ENCODE assay signal across 8 mouse cellular contexts in genomic region chr2:92529670-92530322, GRCm38 (mm10).
A peak's percentile ranks its signal among the peaks of the same experiment; 100 is the strongest.
DNase-seq lines count a peak whose midpoint lies in the region; ATAC-seq and TF ChIP-seq lines count a peak whose summit lies in the region.

No protein-coding gene starts in this region.

- no peak for ATAC-seq in kidney, embryonic 15.5 days (replicated peaks; ENCODE audit: low FRiP score)
- no peak for ATAC-seq in embryonic facial prominence, embryonic 13.5 days (ENCODE audit: insufficient number of reproducible peaks, insufficient read depth, low FRiP score, low TSS enrichment, low read depth)
- peak; percentile 61 for ATAC-seq in hindbrain, embryonic 16.5 days
- 0 out of 2 replicates have a peak, but pooled peaks have one; percentile 28 for ATAC-seq in midbrain, postnatal 0 days (ENCODE audit: low FRiP score)
- no peak for ATAC-seq in activated CD4-positive, CD25-positive, alpha-beta regulatory T cell, adult 4 months

- peak overlapping the region; percentile 82 for H3K4me2 ChIP-seq in kidney, embryonic 15.5 days
- peak overlapping the region; percentile 82 for H3K4me2 ChIP-seq in embryonic facial prominence, embryonic 13.5 days
- H3K4me2 ChIP-seq in hindbrain, embryonic 16.5 days (ENCODE audit: low read length), result peak overlapping the region; percentile 82
- H3K4me2 ChIP-seq in midbrain, postnatal 0 days (ENCODE audit: low read depth, low read length, poor library complexity, severe bottlenecking), result peak overlapping the region; percentile 73

- no peaks in the 10 kb centered on the region for H3K9me3 ChIP-seq in kidney, embryonic 15.5 days (replicated peaks)
- no peaks in the 10 kb centered on the region for H3K9me3 ChIP-seq in embryonic facial prominence, embryonic 13.5 days
- no peaks in the 10 kb centered on the region for H3K9me3 ChIP-seq in hindbrain, embryonic 16.5 days (ENCODE audit: control insufficient read depth, low read length)
- no peaks in the 10 kb centered on the region for H3K9me3 ChIP-seq in midbrain, postnatal 0 days (ENCODE audit: low read length)

- no peak for DNase-seq in kidney, postnatal 36 days
- peak; percentile 18 for DNase-seq in midbrain, postnatal 0 days (ENCODE audit: low spot score)
- DNase-seq in urinary bladder, postnatal 10 days (ENCODE audit: low spot score), result no peak
- DNase-seq in c-Kit-positive CD71-positive TER-119-positive erythroid progenitor cells, embryonic 14.5 days (ENCODE audit: low spot score), result no peak

- H3K9ac ChIP-seq in kidney, embryonic 15.5 days, result peak overlapping the region; percentile 65; the same call in 1 of the 2 replicates
- H3K9ac ChIP-seq in embryonic facial prominence, embryonic 13.5 days, result peak overlapping the region; percentile 71
- H3K9ac ChIP-seq in hindbrain, embryonic 16.5 days (ENCODE audit: low read depth, low read length), result peak overlapping the region; percentile 60
- H3K9ac ChIP-seq in midbrain, postnatal 0 days (replicated peaks; ENCODE audit: low read length, poor library complexity, severe bottlenecking), result peak overlapping the region; percentile 64; the same call in 1 of the 2 replicates

- no peaks in the 10 kb centered on the region for H3K36me3 ChIP-seq in kidney, embryonic 15.5 days
- no peaks in the 10 kb centered on the region for H3K36me3 ChIP-seq in embryonic facial prominence, embryonic 13.5 days
- H3K36me3 ChIP-seq in hindbrain, embryonic 16.5 days (ENCODE audit: control insufficient read depth, insufficient read depth, low read length), result no peaks in the 10 kb centered on the region
- H3K36me3 ChIP-seq in midbrain, postnatal 0 days (ENCODE audit: insufficient read depth, low read length), result no peaks in the 10 kb centered on the region

- 43% methylated on average over 14 of the region's 14 CpGs for WGBS in kidney, embryonic 15.5 days
- 44% methylated on average over 14 of the region's 14 CpGs for WGBS in embryonic facial prominence, embryonic 13.5 days
- 41% methylated on average over 14 of the region's 14 CpGs for WGBS in hindbrain, embryonic 16.5 days
- WGBS in midbrain, postnatal 0 days, result 37% methylated on average over 14 of the region's 14 CpGs

- peaks cover 11% of the 10 kb centered on the region for H3K4me1 ChIP-seq in kidney, embryonic 15.5 days
- H3K4me1 ChIP-seq in embryonic facial prominence, embryonic 13.5 days, result peaks cover 7% of the 10 kb centered on the region; the same call in 1 of the 2 replicates
- peaks cover 14% of the 10 kb centered on the region for H3K4me1 ChIP-seq in hindbrain, embryonic 16.5 days (ENCODE audit: control insufficient read depth, insufficient read depth, low read depth, low read length)
- H3K4me1 ChIP-seq in midbrain, postnatal 0 days (ENCODE audit: insufficient read depth, low read length), result peaks cover 3% of the 10 kb centered on the region

- H3K4me3 ChIP-seq in kidney, embryonic 15.5 days (replicated peaks), result peak overlapping the region; percentile 47
- peak overlapping the region; percentile 50 for H3K4me3 ChIP-seq in embryonic facial prominence, embryonic 13.5 days
- peak overlapping the region; percentile 44 for H3K4me3 ChIP-seq in hindbrain, embryonic 16.5 days (ENCODE audit: low read length)
- H3K4me3 ChIP-seq in midbrain, postnatal 0 days (ENCODE audit: low read depth, low read length), result peak overlapping the region; percentile 34

- peak overlapping the region; percentile 87 for H3K27ac ChIP-seq in kidney, embryonic 15.5 days
- no peak overlapping the region for H3K27ac ChIP-seq in embryonic facial prominence, embryonic 13.5 days
- peak overlapping the region; percentile 78 for H3K27ac ChIP-seq in hindbrain, embryonic 16.5 days (ENCODE audit: low read depth, low read length)
- H3K27ac ChIP-seq in midbrain, postnatal 0 days (ENCODE audit: low read depth, low read length), result peak overlapping the region; percentile 84

- TF ChIP-seq CTCF in midbrain, postnatal 0 days (IDR thresholded peaks at IDR 0.05), result no peak

- H3K27me3 ChIP-seq in kidney, embryonic 15.5 days, result no peaks in the 10 kb centered on the region
- H3K27me3 ChIP-seq in embryonic facial prominence, embryonic 13.5 days, result no peaks in the 10 kb centered on the region
- H3K27me3 ChIP-seq in hindbrain, embryonic 16.5 days (replicated peaks; ENCODE audit: control insufficient read depth, insufficient read depth, low read length), result no peaks in the 10 kb centered on the region
- no peaks in the 10 kb centered on the region for H3K27me3 ChIP-seq in midbrain, postnatal 0 days (ENCODE audit: insufficient read depth, low read length)

Comparison
In these comparisons a context has a peak if more than half of its experiments do, and no peak if none do; other contexts are left out.
1. ATAC-seq: peak in hindbrain, embryonic 16.5 days (single experiment) and midbrain, postnatal 0 days (single experiment); none in kidney, embryonic 15.5 days (single experiment), embryonic facial prominence, embryonic 13.5 days (single experiment) and activated CD4-positive, CD25-positive, alpha-beta regulatory T cell, adult 4 months (single experiment).
2. Peak in every context shown above with its lines, with median percentiles within 50 percentile points of each other: H3K4me2 ChIP-seq, H3K4me3 ChIP-seq and H3K9ac ChIP-seq.